Mouse (Mus musculus) stomach, postnatal 0 days (tissue): ENCODE data around the gene Mef2d. TPM values are rescaled to one million over a fixed set of nuclear protein-coding genes. Genes with fewer than 3 reads are reported as not detected.

Experiments used
- ATAC-seq: fragments of 200-750 bp; cut with Nextera tagmentation; 2 replicates; pipeline ENCODE4 v1.8.0; 2017; ENCODE audit not compliant: low FRiP score, low TSS enrichment
- DNase-seq: peaks from one replicate; pipeline ENCODE4 v3.0.0-alpha.2; 2016; ENCODE audit warnings: low spot score
- H3K27ac ChIP-seq: fragments of 300-500 bp; sonication (generic); replicated peaks from 2 replicates; pipeline ENCODE4 v1.5.1; 2014; ENCODE audit warnings: mild to moderate bottlenecking, control low read depth
- H3K27me3 ChIP-seq: fragments of 300-500 bp; sonication (generic); 2 replicates; pipeline ENCODE4 v1.6.1; 2014; ENCODE audit warnings: low read length; ENCODE audit not compliant: control insufficient read depth, insufficient read depth
- H3K36me3 ChIP-seq: fragments of 300-500 bp; sonication (generic); 2 replicates; pipeline ENCODE4 v1.6.1; 2014; ENCODE audit warnings: low read length, mixed read lengths; ENCODE audit not compliant: control insufficient read depth, insufficient read depth
- H3K4me1 ChIP-seq: fragments of 300-500 bp; sonication (generic); replicated peaks from 2 replicates; pipeline ENCODE4 v1.6.1; 2014; ENCODE audit warnings: antibody characterized with exemption; ENCODE audit not compliant: control insufficient read depth, insufficient read depth
- H3K4me2 ChIP-seq: fragments of 300-500 bp; sonication (generic); replicated peaks from 2 replicates; pipeline ENCODE4 v1.6.1; 2014; ENCODE audit warnings: low read depth, mild to moderate bottlenecking, control low read depth, moderate library complexity
- H3K4me3 ChIP-seq: fragments of 300-500 bp; sonication (generic); 2 replicates; pipeline ENCODE4 v1.5.1; 2014; ENCODE audit warnings: low read depth, low read length, control low read depth
- H3K9ac ChIP-seq: fragments of 300-500 bp; sonication (generic); 2 replicates; pipeline ENCODE4 v1.6.1; 2014; ENCODE audit warnings: mild to moderate bottlenecking, low read length, control low read depth, mixed read lengths
- H3K9me3 ChIP-seq: fragments of 300-500 bp; sonication (generic); 2 replicates; pipeline ENCODE4 v1.6.1; 2016; ENCODE audit warnings: low read length; ENCODE audit not compliant: control insufficient read depth
- CTCF ChIP-seq: IDR thresholded peaks from 2 replicates; pipeline ENCODE4 v1.5.1; 2016; ENCODE audit warnings: antibody characterized with exemption, low read depth, mild to moderate bottlenecking, moderate library complexity
- EP300 ChIP-seq: optimal IDR thresholded peaks from 2 replicates; pipeline ENCODE3; 2016; ENCODE audit warnings: antibody characterized with exemption
- WGBS: fragments of 180-500 bp; shearing (Covaris S2); extraction: QIAGEN DNeasy Blood & Tissue Kit; methylation state at CpG from one replicate; pipeline ENCODE4 v1.1.7; 2014; 5-methylcytosine and 5-hydroxymethylcytosine counted together
- polyA plus RNA-seq: library from polyadenylated mRNA; unstranded; fragments of >200 nt; fragmentation: Nextera tagmentation; extraction: Ambion mirVana; gene quantifications from 2 replicates; pipeline ENCODE4 v1.2.1, GENCODE M21; 2015

Gene Mef2d
- polyA plus RNA-seq, 1 experiment from 2014 or later: 10.6 TPM

GRCm38 (mm10) chr3:88162811-88163210 lies 20.6 kb downstream of the Mef2d start:
- Histone ChIP-seq H3K27ac (no peak overlapping the region), H3K36me3 (peaks cover 47% of the 10 kb centered on the region), H3K4me2 (no peak overlapping the region), H3K4me3 (no peak overlapping the region), H3K4me1 (no peaks in the 10 kb centered on the region), H3K27me3 (no peaks in the 10 kb centered on the region), H3K9ac (no peak overlapping the region), H3K9me3 (no peaks in the 10 kb centered on the region)
- ATAC-seq: no peak
- no peak for TF ChIP-seq CTCF
- no peak for TF ChIP-seq EP300
- 74% methylated on average over 4 of the region's 4 CpGs for WGBS
- DNase-seq: no peak

DNA sequence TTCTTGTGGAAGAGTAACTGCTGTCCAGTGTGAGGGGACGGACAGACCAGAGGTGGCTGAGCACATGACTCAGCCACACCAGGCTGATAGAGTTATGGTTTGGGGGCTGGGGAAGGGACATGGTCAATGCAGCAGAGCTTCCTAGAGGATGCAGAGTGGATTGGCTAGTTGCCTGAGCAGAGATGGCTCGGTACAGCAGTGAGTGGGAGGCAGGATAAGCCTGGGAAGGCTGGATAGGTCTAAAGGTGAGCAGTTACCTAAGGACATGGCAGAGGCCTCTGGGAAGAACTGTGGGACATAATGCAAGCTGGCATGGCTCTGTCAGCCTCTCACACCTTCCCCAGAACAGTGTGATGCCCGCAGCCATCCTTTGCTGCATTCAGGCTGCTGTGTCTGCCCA lies 21.7 kb downstream of the Mef2d start:
- WGBS: 91% methylated on average over 3 of the region's 3 CpGs
- DNase-seq (no peak), ATAC-seq (no peak)
- no peak for TF ChIP-seq EP300
- no peak for TF ChIP-seq CTCF
- Histone ChIP-seq H3K36me3 (peaks cover 49% of the 10 kb centered on the region), H3K4me1 (no peaks in the 10 kb centered on the region), H3K27ac (no peak overlapping the region), H3K4me3 (no peak overlapping the region), H3K27me3 (no peaks in the 10 kb centered on the region), H3K4me2 (no peak overlapping the region), H3K9me3 (no peaks in the 10 kb centered on the region), H3K9ac (no peak overlapping the region)

GRCm38 (mm10) chr3:88164263-88164662 lies 22.1 kb downstream of the Mef2d start:
- H3K36me3 ChIP-seq: peaks cover 52% of the 10 kb centered on the region
- H3K27me3 ChIP-seq: no peaks in the 10 kb centered on the region
- no peaks in the 10 kb centered on the region for H3K9me3 ChIP-seq
- H3K27ac ChIP-seq: no peak overlapping the region
- 82% methylated on average over 3 of the region's 3 CpGs for WGBS
- no peaks in the 10 kb centered on the region for H3K4me1 ChIP-seq
- H3K9ac ChIP-seq: no peak overlapping the region
- ATAC-seq (no peak), DNase-seq (no peak)
- H3K4me2 ChIP-seq: no peak overlapping the region
- H3K4me3 ChIP-seq: no peak overlapping the region
- no peak for TF ChIP-seq EP300
- no peak for TF ChIP-seq CTCF

DNA sequence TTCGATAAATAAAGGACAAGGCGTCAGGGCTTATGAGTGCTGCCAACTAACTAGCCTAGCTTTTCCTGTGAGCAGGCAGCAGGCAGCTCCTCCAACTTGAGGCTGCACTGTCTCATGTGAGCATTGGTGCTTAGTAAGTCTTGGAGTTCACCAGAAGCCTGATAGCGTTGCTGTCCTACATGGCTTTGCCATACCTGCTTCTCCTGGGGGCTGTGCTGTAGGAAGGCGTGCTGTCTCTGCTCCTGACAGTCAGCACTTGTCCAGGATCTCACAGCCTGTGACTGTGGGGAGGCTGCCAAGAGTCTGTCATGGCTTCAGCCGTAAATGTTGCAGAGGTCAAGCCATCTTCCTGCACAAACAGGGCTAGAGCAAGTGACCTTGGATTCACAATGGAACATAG lies 23.9 kb downstream of the Mef2d start:
- WGBS: 81% methylated on average over 5 of the region's 5 CpGs
- peaks cover 67% of the 10 kb centered on the region for H3K36me3 ChIP-seq

DNA sequence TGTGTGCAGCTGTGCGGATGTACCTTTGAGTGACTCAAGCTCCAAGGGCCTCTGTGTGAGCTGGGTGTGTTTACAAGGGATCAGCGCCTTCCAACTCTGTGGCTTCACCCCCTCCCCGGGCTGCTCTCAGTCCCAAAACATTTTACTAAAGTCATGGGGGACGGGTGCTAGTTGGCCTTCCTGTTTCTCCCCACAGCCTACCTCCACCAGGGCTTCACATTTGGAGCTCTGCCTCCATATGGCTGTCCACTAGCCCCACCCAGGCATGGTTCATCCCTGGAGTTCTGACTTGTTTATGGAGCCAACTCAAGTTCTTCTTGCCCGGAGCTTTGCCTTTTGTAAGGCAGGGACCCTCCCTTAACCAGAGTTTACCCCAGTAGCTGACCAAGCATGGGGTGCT lies 28.2 kb downstream of the Mef2d start:
- no peak overlapping the region for H3K27ac ChIP-seq
- H3K4me2 ChIP-seq: no peak overlapping the region
- H3K4me3 ChIP-seq: no peak overlapping the region
- 72% methylated on average over 5 of the region's 5 CpGs for WGBS
- no peaks in the 10 kb centered on the region for H3K9me3 ChIP-seq
- no peak for ATAC-seq
- H3K9ac ChIP-seq: no peak overlapping the region
- no peak for TF ChIP-seq EP300
- TF ChIP-seq CTCF: no peak
- H3K36me3 ChIP-seq: peaks cover 34% of the 10 kb centered on the region
- H3K4me1 ChIP-seq: no peaks in the 10 kb centered on the region
- no peak for DNase-seq
- H3K27me3 ChIP-seq: no peaks in the 10 kb centered on the region

More for the DNA sequence above, 23.9 kb downstream of the Mef2d start:
- ATAC-seq (no peak), DNase-seq (no peak)
- H3K9ac ChIP-seq: no peak overlapping the region
- no peak for TF ChIP-seq EP300
- TF ChIP-seq CTCF: no peak
- no peak overlapping the region for H3K27ac ChIP-seq
- H3K4me1 ChIP-seq: no peaks in the 10 kb centered on the region
- no peak overlapping the region for H3K4me2 ChIP-seq
- no peak overlapping the region for H3K4me3 ChIP-seq
- no peaks in the 10 kb centered on the region for H3K27me3 ChIP-seq
- no peaks in the 10 kb centered on the region for H3K9me3 ChIP-seq

GRCm38 (mm10) chr3:88172440-88172839 lies 30.3 kb downstream of the Mef2d start:
- 97% methylated on average over 3 of the region's 3 CpGs for WGBS
- TF ChIP-seq CTCF: no peak
- no peak for TF ChIP-seq EP300
- ATAC-seq (no peak), DNase-seq (no peak)
- no peak overlapping the region for H3K4me3 ChIP-seq
- peaks cover 5% of the 10 kb centered on the region; the same call in 1 of the 2 replicates for H3K4me1 ChIP-seq
- no peaks in the 10 kb centered on the region for H3K9me3 ChIP-seq
- no peak overlapping the region for H3K4me2 ChIP-seq
- H3K36me3 ChIP-seq: peaks cover 30% of the 10 kb centered on the region
- no peaks in the 10 kb centered on the region for H3K27me3 ChIP-seq
- H3K9ac ChIP-seq: no peak overlapping the region
- no peak overlapping the region for H3K27ac ChIP-seq
